Mouse (Mus musculus): ENCODE results near the gene Cdh12.
"Not testable (repeated sequence)": the region's sequence is repeated elsewhere in the genome, so short reads cannot be mapped to it uniquely, and the experiment has no call there.

The Cdh12 gene

GRCm38 (mm10) chr15:20448861-20449663 lies at the start of gene Cdh12:
TSS of gene Cdh12 (plus strand) at chr15:20449265.
- no peak for DNase-seq

GRCm38 (mm10) chr15:20403596-20403995 lies 45.5 kb upstream of the Cdh12 start:
- no peak for DNase-seq

- DNase-seq = no peak
Observed at GRCm38 (mm10) chr15:20413397-20413796, 35.7 kb upstream of the Cdh12 start.

- DNase-seq = no peak
Observed at GRCm38 (mm10) chr15:20436356-20436755, 12.7 kb upstream of the Cdh12 start.

GRCm38 (mm10) chr15:20450558-20450957 lies 1.5 kb downstream of the Cdh12 start:
- no peak for DNase-seq

- no peak for DNase-seq
Observed at GRCm38 (mm10) chr15:20458508-20458907, 9.4 kb downstream of the Cdh12 start.

GRCm38 (mm10) chr15:20462500-20462899 lies 13.4 kb downstream of the Cdh12 start:
- no peak for DNase-seq

- DNase-seq = no peak
Observed at GRCm38 (mm10) chr15:20463601-20464000, 14.5 kb downstream of the Cdh12 start.

- DNase-seq = no peak
Observed at GRCm38 (mm10) chr15:20550979-20551378, 101.9 kb downstream of the Cdh12 start.

GRCm38 (mm10) chr15:20571012-20571411 lies 121.9 kb downstream of the Cdh12 start:
- no peak for DNase-seq

GRCm38 (mm10) chr15:20582567-20583075 lies 133.6 kb downstream of the Cdh12 start:
- DNase-seq = no peak

- no peak for DNase-seq
Observed at GRCm38 (mm10) chr15:20591599-20591998, 142.5 kb downstream of the Cdh12 start.

- DNase-seq = not testable (repeated sequence)
Observed at GRCm38 (mm10) chr15:20605751-20606150, 156.7 kb downstream of the Cdh12 start.

- DNase-seq = no peak
Observed at GRCm38 (mm10) chr15:20634593-20634992, 185.5 kb downstream of the Cdh12 start.

- DNase-seq = no peak
Observed at GRCm38 (mm10) chr15:20639155-20639554, 190.1 kb downstream of the Cdh12 start.

- DNase-seq = no peak
Observed at GRCm38 (mm10) chr15:20642905-20643414, 193.9 kb downstream of the Cdh12 start.

- no peak for DNase-seq
Observed at GRCm38 (mm10) chr15:20660221-20660620, 211.2 kb downstream of the Cdh12 start.

- DNase-seq = no peak
Observed at GRCm38 (mm10) chr15:20666650-20667049, 217.6 kb downstream of the Cdh12 start, which contains the start of gene Acot10. TSS of gene Acot10 (minus strand) at chr15:20666750.

GRCm38 (mm10) chr15:20667350-20667749 lies 218.3 kb downstream of the Cdh12 start:
- no peak for DNase-seq

GRCm38 (mm10) chr15:20667989-20668388 lies 218.9 kb downstream of the Cdh12 start:
- no peak for DNase-seq

- not testable (repeated sequence) for DNase-seq
Observed at GRCm38 (mm10) chr15:20669507-20669906, 220.4 kb downstream of the Cdh12 start.

- no peak for DNase-seq
Observed at GRCm38 (mm10) chr15:20682719-20683118, 233.7 kb downstream of the Cdh12 start.

- no peak for DNase-seq
Observed at GRCm38 (mm10) chr15:20684200-20684599, 235.1 kb downstream of the Cdh12 start.

- no peak for DNase-seq
Observed at GRCm38 (mm10) chr15:20696229-20696628, 247.2 kb downstream of the Cdh12 start.

All from thymus, postnatal 36 days (tissue).